Mouse (Mus musculus): ENCODE data around the gene Ifitm1.
"Not testable (repeated sequence)": the region's sequence is repeated elsewhere in the genome, so short reads cannot be mapped to it uniquely, and the experiment has no call there.

Gene Ifitm1

DNA sequence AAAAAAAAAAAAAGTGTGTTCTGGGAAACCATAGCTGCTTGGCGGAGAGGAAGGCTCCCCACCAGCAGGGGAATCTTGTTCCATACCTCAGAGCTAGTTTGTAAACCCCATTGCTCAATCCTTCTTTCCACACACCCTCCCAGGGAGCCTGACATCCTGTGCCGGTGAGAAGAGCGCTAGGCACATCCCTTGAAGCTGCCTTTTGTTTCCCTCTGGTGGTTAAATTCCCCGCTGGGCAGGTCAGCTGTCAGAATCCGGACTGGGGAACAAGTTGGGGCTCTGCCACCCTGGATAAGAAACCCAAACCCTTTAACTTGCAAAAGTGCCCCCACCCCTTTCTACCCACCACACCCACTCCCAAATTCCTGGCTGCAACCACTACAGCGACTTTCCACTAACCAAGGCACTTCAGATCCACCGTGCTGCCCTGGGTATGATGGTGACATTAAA, 41.3 kb downstream of the Ifitm1 start:
- no peak for TF ChIP-seq POU5F1 (IDR thresholded peaks at IDR 0.05; ENCODE audit: borderline replicate concordance, low read length)
- TF ChIP-seq NANOG (IDR thresholded peaks at IDR 0.05; ENCODE audit: borderline replicate concordance, low read length), result no peak
- no peak for TF ChIP-seq CTCF (conservative IDR thresholded peaks at IDR 0.05; ENCODE audit: low read length)
- Histone ChIP-seq H3K9me3 (ENCODE audit: low read length) (peaks cover 20% of the 10 kb centered on the region), H3K4me3 (replicated peaks; ENCODE audit: low read length) (peak overlapping the region; percentile 69), H3K4me1 (replicated peaks; ENCODE audit: low read depth, low read length) (peaks cover 76% of the 10 kb centered on the region), H3K36me3 (ENCODE audit: insufficient read depth, low read length) (peaks cover 7% of the 10 kb centered on the region; the same call in 1 of the 2 replicates), H3K27me3 (ENCODE audit: insufficient read depth, low read length) (no peaks in the 10 kb centered on the region)

DNA sequence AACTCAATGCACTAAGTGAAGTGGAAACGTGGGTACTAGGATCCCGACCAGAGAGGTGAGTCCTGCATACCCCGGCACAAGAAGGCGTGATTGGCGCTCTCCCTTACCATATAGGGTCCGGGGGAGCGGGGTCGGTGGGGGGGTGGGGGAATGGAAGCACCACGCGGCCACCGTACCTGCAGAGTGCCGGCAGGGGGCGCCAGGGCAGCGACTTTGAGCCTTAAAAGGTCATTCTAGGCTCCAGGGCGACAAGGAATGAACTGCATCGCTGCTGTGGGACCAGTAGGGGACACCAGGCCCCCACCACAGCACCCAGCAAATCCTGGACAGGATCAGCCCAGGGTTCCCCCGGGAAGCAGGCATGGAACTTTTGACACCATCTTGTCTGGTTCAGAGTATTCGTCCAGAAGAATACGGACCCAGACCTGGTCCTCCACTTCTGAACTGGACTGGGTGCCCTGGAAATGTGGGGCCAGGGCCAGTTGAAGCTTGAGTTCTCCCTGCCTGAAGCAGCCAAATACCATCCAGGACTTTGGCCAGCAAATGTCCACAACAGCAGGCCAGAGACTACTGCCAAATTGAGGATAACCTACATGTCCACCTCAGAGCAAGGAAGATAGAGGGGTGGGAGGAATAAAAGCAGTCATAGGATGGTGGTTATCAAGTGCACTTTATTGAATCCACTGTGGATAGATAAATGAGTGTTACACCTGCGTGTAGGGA, 42.1 kb downstream of the Ifitm1 start:
- Histone ChIP-seq H3K4me1 (replicated peaks; ENCODE audit: low read depth, low read length) (peaks cover 75% of the 10 kb centered on the region), H3K4me3 (replicated peaks; ENCODE audit: low read length) (peak overlapping the region; percentile 76), H3K27me3 (ENCODE audit: insufficient read depth, low read length) (no peaks in the 10 kb centered on the region), H3K9me3 (ENCODE audit: low read length) (peaks cover 23% of the 10 kb centered on the region), H3K36me3 (ENCODE audit: insufficient read depth, low read length) (peaks cover 7% of the 10 kb centered on the region; the same call in 1 of the 2 replicates)
- TF ChIP-seq CTCF (conservative IDR thresholded peaks at IDR 0.05; ENCODE audit: low read length) (peak; percentile 64), POU5F1 (IDR thresholded peaks at IDR 0.05; ENCODE audit: borderline replicate concordance, low read length) (no peak), NANOG (IDR thresholded peaks at IDR 0.05; ENCODE audit: borderline replicate concordance, low read length) (no peak)

DNA sequence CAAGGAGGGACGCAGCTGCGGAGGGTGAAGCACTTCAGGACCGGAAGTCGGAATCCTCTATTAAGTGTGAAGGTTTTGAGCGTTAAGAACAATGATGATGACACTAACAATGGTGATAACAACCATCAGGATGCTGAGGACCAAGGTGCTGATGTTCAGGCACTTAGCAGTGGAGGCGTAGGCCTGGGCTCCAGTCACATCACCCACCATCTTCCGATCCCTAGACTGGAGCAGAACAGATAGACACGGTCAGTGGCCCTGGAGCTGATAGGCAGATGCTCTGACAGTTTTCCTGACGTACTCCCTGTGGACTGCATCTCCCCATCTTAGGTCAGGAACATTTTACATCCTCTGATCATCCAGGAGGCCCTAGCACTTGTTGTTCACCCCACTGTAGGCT, 42.6 kb downstream of the Ifitm1 start:
- Histone ChIP-seq H3K9me3 (ENCODE audit: low read length) (peaks cover 29% of the 10 kb centered on the region), H3K36me3 (ENCODE audit: insufficient read depth, low read length) (peaks cover 7% of the 10 kb centered on the region; the same call in 1 of the 2 replicates), H3K4me1 (replicated peaks; ENCODE audit: low read depth, low read length) (peaks cover 75% of the 10 kb centered on the region), H3K27me3 (ENCODE audit: insufficient read depth, low read length) (no peaks in the 10 kb centered on the region), H3K4me3 (replicated peaks; ENCODE audit: low read length) (peak overlapping the region; percentile 76)
- TF ChIP-seq NANOG (IDR thresholded peaks at IDR 0.05; ENCODE audit: borderline replicate concordance, low read length) (no peak), POU5F1 (IDR thresholded peaks at IDR 0.05; ENCODE audit: borderline replicate concordance, low read length) (no peak), CTCF (conservative IDR thresholded peaks at IDR 0.05; ENCODE audit: low read length) (no peak)

DNA sequence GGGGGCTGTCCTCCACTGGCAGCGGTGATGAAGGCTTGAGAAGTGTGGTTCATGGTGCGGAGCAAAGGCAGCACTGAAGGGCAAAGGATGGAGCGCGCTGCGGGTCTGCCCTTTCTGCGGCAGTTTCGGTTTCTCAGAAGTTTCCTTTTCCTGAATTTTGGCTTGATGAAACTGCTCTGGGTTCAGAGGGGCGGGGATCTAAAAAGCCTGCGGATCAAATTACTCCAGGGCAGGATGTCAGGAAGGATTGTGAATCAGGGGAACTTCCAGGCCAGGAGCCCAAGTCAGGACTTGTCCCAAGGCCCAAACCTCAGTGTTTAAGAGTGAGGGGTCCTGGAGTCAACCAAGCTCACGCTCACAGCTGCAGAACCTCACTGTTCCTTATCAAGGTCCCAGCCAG, 43.6 kb downstream of the Ifitm1 start, which contains the start of gene Ifitm3:
Ifitm3 (minus strand) TSS at position 178 of the 400 bp plus-strand sequence.
- H3K9me3 ChIP-seq (ENCODE audit: low read length), result peaks cover 30% of the 10 kb centered on the region
- peaks cover 7% of the 10 kb centered on the region; the same call in 1 of the 2 replicates for H3K36me3 ChIP-seq (ENCODE audit: insufficient read depth, low read length)
- TF ChIP-seq POU5F1 (IDR thresholded peaks at IDR 0.05; ENCODE audit: borderline replicate concordance, low read length) (no peak), NANOG (IDR thresholded peaks at IDR 0.05; ENCODE audit: borderline replicate concordance, low read length) (no peak)
- H3K4me1 ChIP-seq (replicated peaks; ENCODE audit: low read depth, low read length), result peaks cover 69% of the 10 kb centered on the region
- no peaks in the 10 kb centered on the region for H3K27me3 ChIP-seq (ENCODE audit: insufficient read depth, low read length)
- H3K4me3 ChIP-seq (replicated peaks; ENCODE audit: low read length), result peak within 1 kb of the TSS; percentile 76

DNA sequence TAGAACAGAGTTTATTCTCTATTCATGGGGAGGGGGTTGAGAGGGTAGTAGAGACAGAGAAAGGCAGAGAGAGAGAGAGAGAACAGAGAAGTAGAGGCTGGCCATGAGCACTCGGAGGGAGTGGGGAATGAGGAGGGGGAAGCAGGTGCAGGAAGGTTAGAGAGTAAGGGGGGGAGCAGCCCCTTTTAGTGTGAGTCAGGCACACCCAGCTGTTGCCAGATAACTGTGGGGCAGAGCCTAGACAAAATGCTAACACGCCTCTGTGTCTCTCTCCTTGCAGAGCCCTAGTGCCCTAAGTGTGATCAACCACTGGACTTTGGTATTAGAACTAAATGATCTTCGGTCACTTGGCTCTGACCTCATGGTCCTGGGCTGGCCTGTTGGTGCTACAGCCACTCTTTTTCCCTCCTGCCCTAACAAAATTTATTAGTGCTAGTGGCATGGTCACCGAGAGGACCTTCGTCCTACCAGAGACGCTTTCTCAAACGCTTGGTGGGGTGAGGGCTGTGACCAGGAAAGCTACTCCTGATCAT, 44.3 kb downstream of the Ifitm1 start:
- Histone ChIP-seq H3K36me3 (ENCODE audit: insufficient read depth, low read length) (peaks cover 7% of the 10 kb centered on the region; the same call in 1 of the 2 replicates), H3K4me1 (replicated peaks; ENCODE audit: low read depth, low read length) (peaks cover 62% of the 10 kb centered on the region), H3K4me3 (replicated peaks; ENCODE audit: low read length) (peak overlapping the region; percentile 76; the same call in 1 of the 2 replicates), H3K27me3 (ENCODE audit: insufficient read depth, low read length) (no peaks in the 10 kb centered on the region), H3K9me3 (ENCODE audit: low read length) (peaks cover 30% of the 10 kb centered on the region)
- TF ChIP-seq POU5F1 (IDR thresholded peaks at IDR 0.05; ENCODE audit: borderline replicate concordance, low read length) (no peak), NANOG (IDR thresholded peaks at IDR 0.05; ENCODE audit: borderline replicate concordance, low read length) (no peak), CTCF (conservative IDR thresholded peaks at IDR 0.05; ENCODE audit: low read length) (no peak)

DNA sequence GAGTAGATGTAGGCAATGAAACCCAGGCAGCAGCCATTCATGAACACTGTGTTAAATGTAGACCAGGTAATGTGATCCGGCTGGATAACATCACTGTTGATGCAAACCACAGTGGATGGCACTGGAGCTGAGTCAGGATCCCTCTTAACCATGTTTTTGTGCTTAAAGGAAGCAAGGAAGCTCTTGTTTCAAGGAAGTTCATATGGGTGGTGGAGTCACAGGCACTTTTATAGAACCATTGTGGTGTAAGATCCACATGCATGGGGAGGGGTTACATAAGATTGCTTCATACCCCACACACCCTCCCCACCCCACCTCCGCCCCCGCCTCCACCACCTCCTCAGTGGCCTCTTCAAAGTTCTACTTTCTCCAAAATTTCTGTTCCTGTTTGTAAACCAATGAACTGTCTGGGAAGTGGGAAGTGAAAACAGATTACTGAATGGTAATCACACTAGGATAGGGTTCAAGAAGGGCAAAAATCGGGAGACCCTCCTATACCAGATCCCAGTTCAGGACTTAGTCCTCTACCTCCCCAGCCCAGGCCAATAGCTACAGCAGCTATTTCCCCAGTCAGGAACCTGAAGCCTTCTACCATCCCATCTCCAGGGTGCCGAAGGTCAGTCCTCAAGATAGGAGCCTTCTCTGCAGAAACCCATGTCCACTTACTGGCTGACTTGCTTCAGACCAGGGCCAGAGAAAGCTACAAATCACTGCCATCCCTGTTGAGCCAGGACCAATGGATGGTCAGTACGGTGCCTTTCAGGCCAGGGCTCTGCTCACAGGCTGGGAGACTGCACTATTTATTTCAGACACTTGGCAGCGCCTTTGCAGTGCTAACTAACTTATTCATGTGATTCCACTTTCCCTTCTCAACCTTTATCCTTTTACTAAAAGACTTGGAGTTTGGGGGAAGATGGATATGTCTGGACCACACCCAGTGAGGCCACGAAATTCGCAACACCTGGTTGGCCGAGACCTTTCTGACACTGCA, 50.0 kb downstream of the Ifitm1 start:
- no peak for TF ChIP-seq NANOG (IDR thresholded peaks at IDR 0.05; ENCODE audit: borderline replicate concordance, low read length)
- TF ChIP-seq POU5F1 (IDR thresholded peaks at IDR 0.05; ENCODE audit: borderline replicate concordance, low read length), result no peak
- no peak for TF ChIP-seq CTCF (conservative IDR thresholded peaks at IDR 0.05; ENCODE audit: low read length)
- Histone ChIP-seq H3K9me3 (ENCODE audit: low read length) (peaks cover 10% of the 10 kb centered on the region; the same call in 1 of the 2 replicates), H3K36me3 (ENCODE audit: insufficient read depth, low read length) (no peaks in the 10 kb centered on the region), H3K27me3 (ENCODE audit: insufficient read depth, low read length) (no peaks in the 10 kb centered on the region), H3K4me3 (replicated peaks; ENCODE audit: low read length) (no peak overlapping the region), H3K4me1 (replicated peaks; ENCODE audit: low read depth, low read length) (peaks cover 46% of the 10 kb centered on the region)

DNA sequence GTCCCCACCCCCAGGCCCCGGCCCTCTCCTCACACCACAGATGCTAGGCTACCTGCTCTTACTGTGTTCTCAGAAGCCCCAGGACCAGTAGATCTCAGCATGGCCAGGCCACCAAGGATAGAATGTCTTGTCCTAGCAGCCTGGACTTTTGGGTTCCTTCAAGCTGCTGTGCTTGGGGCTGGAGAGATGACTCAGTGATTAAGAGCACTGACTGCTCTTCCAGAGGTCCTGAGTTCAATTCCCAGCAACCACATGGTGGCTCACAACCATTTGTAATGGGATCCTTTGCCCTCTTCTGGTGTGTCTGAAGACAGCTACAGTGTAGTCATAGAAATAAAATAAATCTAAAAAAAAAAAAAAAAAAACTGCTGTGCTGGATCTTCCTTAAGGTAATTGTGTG, 50.8 kb downstream of the Ifitm1 start, which contains the start of gene Ifitm6:
Ifitm6 (minus strand) TSS at position 101 of the 400 bp plus-strand sequence.
- not testable (repeated sequence) for H3K36me3 ChIP-seq (ENCODE audit: insufficient read depth, low read length); H3K4me3 ChIP-seq (replicated peaks; ENCODE audit: low read length); H3K27me3 ChIP-seq (ENCODE audit: insufficient read depth, low read length)
- peaks cover 10% of the 10 kb centered on the region; the same call in 1 of the 2 replicates for H3K9me3 ChIP-seq (ENCODE audit: low read length)
- peaks cover 45% of the 10 kb centered on the region for H3K4me1 ChIP-seq (replicated peaks; ENCODE audit: low read depth, low read length)

DNA sequence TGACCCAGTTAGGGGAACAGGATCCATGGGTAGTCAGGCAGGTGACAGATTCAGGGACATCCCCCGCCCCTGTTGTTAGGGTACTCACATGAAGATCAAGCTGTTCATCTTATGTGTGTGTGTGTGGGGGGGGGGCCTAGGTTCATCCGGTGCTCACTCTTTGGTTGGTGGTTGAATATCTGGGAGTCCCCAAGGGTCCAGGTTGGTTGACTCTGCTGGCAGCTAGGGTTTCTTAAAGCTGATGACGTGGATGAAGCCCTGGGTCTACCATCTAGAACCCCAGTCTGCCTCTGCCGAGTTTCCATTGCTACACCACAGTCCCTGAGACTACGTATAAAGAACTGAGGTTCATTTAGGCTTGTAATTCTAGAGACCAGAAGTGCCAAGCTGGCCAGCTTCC, 52.0 kb downstream of the Ifitm1 start:
- no peak for TF ChIP-seq NANOG (IDR thresholded peaks at IDR 0.05; ENCODE audit: borderline replicate concordance, low read length)
- H3K4me3 ChIP-seq (replicated peaks; ENCODE audit: low read length), result no peak overlapping the region
- H3K9me3 ChIP-seq (ENCODE audit: low read length), result peaks cover 8% of the 10 kb centered on the region; the same call in 1 of the 2 replicates
- no peaks in the 10 kb centered on the region for H3K27me3 ChIP-seq (ENCODE audit: insufficient read depth, low read length)
- H3K4me1 ChIP-seq (replicated peaks; ENCODE audit: low read depth, low read length), result peaks cover 47% of the 10 kb centered on the region
- no peaks in the 10 kb centered on the region for H3K36me3 ChIP-seq (ENCODE audit: insufficient read depth, low read length)

All from E14TG2a.4 (cell line).